Mouse (Mus musculus) MEL (cell line): ENCODE measurements at regions not wholly inside any gene's neighbourhood (a gene's known extent, or its start where the extent isn't known, plus 50 kb on each side); places are given as distances from the start of the nearest gene placed in this dataset.

Experiments
- DNase-seq: peaks from one replicate; pipeline ENCODE4 v3.0.0; 2011; ENCODE audit warnings: low read depth, low spot score
- H3K27ac ChIP-seq: 2 replicates; pipeline ENCODE4 v1.5.1; 2012; ENCODE audit warnings: low read depth, mild to moderate bottlenecking, control low read depth, low read length, moderate library complexity; ENCODE audit not compliant: control insufficient read depth
- H3K27me3 ChIP-seq, 2 experiments: fragments of 150-350 bp in 1 of 2; sonication (generic) in 1 of 2; 2 replicates each; pipeline ENCODE4 v1.6.1; 2012; ENCODE audit warnings: low read length in 2 of 2, mild to moderate bottlenecking in 2 of 2, improper control_type of control experiment in 1 of 2, moderate library complexity in 1 of 2; ENCODE audit not compliant: insufficient read depth in 2 of 2, control insufficient read depth in 1 of 2
- H3K36me3 ChIP-seq, 2 experiments: 2 replicates each; pipeline ENCODE4 v1.6.1; 2012 to 2014; ENCODE audit warnings: low read length in 2 of 2, improper control_type of control experiment in 1 of 2, inconsistent platforms in 1 of 2, mild to moderate bottlenecking in 1 of 2; ENCODE audit not compliant: insufficient read depth in 2 of 2, control insufficient read depth in 1 of 2
- H3K4me1 ChIP-seq, 2 experiments: fragments of 150-350 bp in 1 of 2; sonication (generic) in 1 of 2; 2 replicates each; pipeline ENCODE4 v1.6.1; 2012; ENCODE audit warnings: low read length in 2 of 2, improper control_type of control experiment in 1 of 2, mild to moderate bottlenecking in 1 of 2; ENCODE audit not compliant: insufficient read depth in 2 of 2, control insufficient read depth in 1 of 2
- H3K4me3 ChIP-seq, 2 experiments: fragments of 150-350 bp in 1 of 2; sonication (generic) in 1 of 2; 2 replicates each; pipeline ENCODE4 v1.5.1; 2012; ENCODE audit warnings: low read depth in 2 of 2, low read length in 2 of 2, mild to moderate bottlenecking in 2 of 2, moderate library complexity in 2 of 2, control low read depth in 1 of 2, improper control_type of control experiment in 1 of 2; ENCODE audit not compliant: control insufficient read depth in 1 of 2, insufficient read depth in 1 of 2
- H3K79me2 ChIP-seq: 2 replicates; pipeline ENCODE4 v1.6.1; 2012; ENCODE audit warnings: mild to moderate bottlenecking, low read length, moderate library complexity; ENCODE audit not compliant: control insufficient read depth, poor library complexity, insufficient read depth
- H3K9ac ChIP-seq: 2 replicates; pipeline ENCODE4 v1.6.1; 2012; ENCODE audit warnings: low read depth, mild to moderate bottlenecking, control low read depth, low read length, moderate library complexity; ENCODE audit not compliant: control insufficient read depth, poor library complexity, severe bottlenecking
- H3K9me3 ChIP-seq: fragments of 150-350 bp; sonication (generic); replicated peaks from 2 replicates; pipeline ENCODE4 v1.6.1; 2012; ENCODE audit warnings: mild to moderate bottlenecking, low read length, improper control_type of control experiment, moderate library complexity; ENCODE audit not compliant: insufficient read depth
- CTCF ChIP-seq, 3 experiments: IDR thresholded peaks in 2 of 3; conservative IDR thresholded peaks in 1 of 3; 2 replicates each; pipeline ENCODE4 v1.5.1; 2011 to 2012; ENCODE audit warnings: low read length in 3 of 3, low read depth in 2 of 3, mild to moderate bottlenecking in 2 of 3, improper control_type of control experiment in 1 of 3, inconsistent platforms in 1 of 3, mixed read lengths in 1 of 3, moderate library complexity in 1 of 3; ENCODE audit not compliant: control insufficient read depth in 1 of 3, insufficient read depth in 1 of 3, poor library complexity in 1 of 3, severe bottlenecking in 1 of 3
- E2F4 ChIP-seq: IDR thresholded peaks from 2 replicates; pipeline ENCODE4 v1.6.1; 2011; ENCODE audit warnings: low read depth, low read length, improper control_type of control experiment, borderline replicate concordance
- HCFC1 ChIP-seq: IDR thresholded peaks from 2 replicates; pipeline ENCODE4 v1.6.1; 2012; ENCODE audit warnings: low read depth, mild to moderate bottlenecking, inconsistent platforms, low read length, improper control_type of control experiment, moderate library complexity
- JUND ChIP-seq: IDR thresholded peaks from 2 replicates; pipeline ENCODE4 v1.6.1; 2011; ENCODE audit warnings: low read depth, mild to moderate bottlenecking, improper control_type of control experiment, low read length
- MAX ChIP-seq: IDR thresholded peaks from 2 replicates; pipeline ENCODE4 v1.6.1; 2011; ENCODE audit warnings: low read length, improper control_type of control experiment
- MAZ ChIP-seq: IDR thresholded peaks from 2 replicates; pipeline ENCODE4 v1.6.1; 2012; ENCODE audit warnings: low read depth, mild to moderate bottlenecking, inconsistent platforms, low read length, improper control_type of control experiment
- MEF2A ChIP-seq: IDR thresholded peaks from 2 replicates; pipeline ENCODE4 v1.6.1; 2014; ENCODE audit warnings: low read depth, mild to moderate bottlenecking, inconsistent platforms, low read length, improper control_type of control experiment; ENCODE audit not compliant: poor library complexity, insufficient replicate concordance, severe bottlenecking; ENCODE audit errors: extremely low read depth
- MXI1 ChIP-seq: IDR thresholded peaks from 2 replicates; pipeline ENCODE4 v1.6.1; 2011; ENCODE audit warnings: mild to moderate bottlenecking, low read depth, low read length, improper control_type of control experiment
- MYC ChIP-seq: IDR thresholded peaks from 2 replicates; pipeline ENCODE4 v1.6.1; 2011; ENCODE audit warnings: low read depth, mild to moderate bottlenecking, low read length, improper control_type of control experiment, moderate library complexity
- NELFE ChIP-seq: IDR thresholded peaks from 2 replicates; pipeline ENCODE4 v1.6.1; 2011; ENCODE audit warnings: low read depth, low read length, improper control_type of control experiment
- NRF1 ChIP-seq: IDR thresholded peaks from 2 replicates; pipeline ENCODE4 v1.6.1; 2014; ENCODE audit warnings: low read depth, mild to moderate bottlenecking, inconsistent platforms, low read length, improper control_type of control experiment, moderate library complexity; ENCODE audit not compliant: poor library complexity, insufficient read depth, severe bottlenecking
- POLR2A ChIP-seq, 2 experiments: IDR thresholded peaks; 2 replicates each; pipeline ENCODE4 v1.6.1; 2011 to 2012; ENCODE audit warnings: low read length in 2 of 2, mild to moderate bottlenecking in 2 of 2, control low read depth in 1 of 2, improper control_type of control experiment in 1 of 2, low read depth in 1 of 2, moderate library complexity in 1 of 2; ENCODE audit not compliant: control insufficient read depth in 1 of 2, insufficient read depth in 1 of 2, poor library complexity in 1 of 2
- POLR2AphosphoS5 ChIP-seq: IDR thresholded peaks from 2 replicates; pipeline ENCODE4 v1.6.1; 2012; ENCODE audit warnings: low read depth, borderline replicate concordance, mild to moderate bottlenecking, inconsistent platforms, low read length, moderate library complexity, mixed read lengths
- RAD21 ChIP-seq: IDR thresholded peaks from 2 replicates; pipeline ENCODE4 v1.6.1; 2011; ENCODE audit warnings: mild to moderate bottlenecking, low read depth, low read length, improper control_type of control experiment
- RCOR1 ChIP-seq: IDR thresholded peaks from 2 replicates; pipeline ENCODE4 v1.6.1; 2012; ENCODE audit warnings: low read depth, mild to moderate bottlenecking, inconsistent platforms, low read length, improper control_type of control experiment
- SIN3A ChIP-seq: IDR thresholded peaks from 2 replicates; pipeline ENCODE4 v1.6.1; 2012; ENCODE audit warnings: low read length, improper control_type of control experiment, inconsistent platforms
- TAL1 ChIP-seq: IDR thresholded peaks from 2 replicates; pipeline ENCODE4 v1.6.1; 2012; ENCODE audit warnings: mild to moderate bottlenecking, inconsistent platforms, low read length, moderate library complexity, mixed read lengths
- TBP ChIP-seq: IDR thresholded peaks from 2 replicates; pipeline ENCODE4 v1.8.0; 2011; ENCODE audit warnings: low read depth, low read length, improper control_type of control experiment
- USF1 ChIP-seq: IDR thresholded peaks from 2 replicates; pipeline ENCODE4 v1.6.1; 2014; ENCODE audit warnings: low read depth, mild to moderate bottlenecking, inconsistent platforms, low read length, improper control_type of control experiment, moderate library complexity
- ZC3H11A ChIP-seq: IDR thresholded peaks from 2 replicates; pipeline ENCODE4 v1.6.1; 2012; ENCODE audit warnings: low read depth, mild to moderate bottlenecking, inconsistent platforms, low read length, improper control_type of control experiment
- ZKSCAN1 ChIP-seq: IDR thresholded peaks from 2 replicates; pipeline ENCODE4 v1.6.1; 2012; ENCODE audit warnings: low read depth, mild to moderate bottlenecking, inconsistent platforms, low read length, improper control_type of control experiment, moderate library complexity
- ZMIZ1 ChIP-seq: IDR thresholded peaks from 2 replicates; pipeline ENCODE4 v1.6.1; 2012; ENCODE audit warnings: low read depth, mild to moderate bottlenecking, inconsistent platforms, low read length, improper control_type of control experiment, moderate library complexity
- ZNF384 ChIP-seq: IDR thresholded peaks from 2 replicates; pipeline ENCODE4 v1.6.1; 2012; ENCODE audit warnings: low read depth, mild to moderate bottlenecking, inconsistent platforms, low read length, improper control_type of control experiment

- TF ChIP-seq E2F4: no peak
- no peak for TF ChIP-seq MYC
- no peak for TF ChIP-seq TBP
These were observed 340.9 kb upstream of the Apob start (continued) for GRCm38 (mm10) chr12:7636417-7637175.

GRCm38 (mm10) chr12:7637629-7638028, 339.8 kb upstream of the Apob start:
- no peaks in the 10 kb centered on the region for H3K9me3 ChIP-seq
- H3K79me2 ChIP-seq: no peaks in the 10 kb centered on the region
- no peaks in the 10 kb centered on the region for H3K4me1 ChIP-seq
- no peaks in the 10 kb centered on the region for H3K36me3 ChIP-seq
- no peak overlapping the region for H3K4me3 ChIP-seq
- H3K9ac ChIP-seq: no peak overlapping the region
- TF ChIP-seq MYC (no peak), JUND (no peak), MAZ (no peak), USF1 (no peak), HCFC1 (no peak), ZNF384 (no peak), SIN3A (no peak)
- no peak for DNase-seq
- H3K27me3 ChIP-seq: no peaks in the 10 kb centered on the region
- no peak overlapping the region for H3K27ac ChIP-seq

- Histone ChIP-seq H3K9me3 (no peaks in the 10 kb centered on the region), H3K79me2 (no peaks in the 10 kb centered on the region), H3K4me3 (no peak overlapping the region), H3K27ac (no peak overlapping the region), H3K4me1 (no peaks in the 10 kb centered on the region), H3K27me3 (no peaks in the 10 kb centered on the region), H3K9ac (no peak overlapping the region), H3K36me3 (no peaks in the 10 kb centered on the region)
- TF ChIP-seq MXI1: no peak
- no peak for TF ChIP-seq MEF2A
- DNase-seq: no peak
These were observed 326.6 kb upstream of the Apob start for GRCm38 (mm10) chr12:7650851-7651250.

- H3K27ac ChIP-seq: no peak overlapping the region
- H3K4me3 ChIP-seq: no peak overlapping the region
- H3K4me1 ChIP-seq: no peaks in the 10 kb centered on the region
- no peak overlapping the region for H3K9ac ChIP-seq
- no peaks in the 10 kb centered on the region for H3K9me3 ChIP-seq
- H3K27me3 ChIP-seq: no peaks in the 10 kb centered on the region
- H3K36me3 ChIP-seq: no peaks in the 10 kb centered on the region
- TF ChIP-seq ZC3H11A: no peak
- no peak for TF ChIP-seq CTCF (IDR thresholded peaks at IDR 0.05 in 2 of 3, conservative IDR thresholded peaks at IDR 0.05 in 1 of 3; ENCODE audit: control insufficient read depth in 1 of 3, insufficient read depth in 1 of 3, low read depth in 2 of 3, low read length in 3 of 3, poor library complexity in 1 of 3, severe bottlenecking in 1 of 3)
- no peak for TF ChIP-seq ZKSCAN1
- no peak for TF ChIP-seq POLR2A (IDR thresholded peaks at IDR 0.05; ENCODE audit: control insufficient read depth in 1 of 2, insufficient read depth in 1 of 2, low read depth in 1 of 2, low read length in 2 of 2, poor library complexity in 1 of 2)
- no peak for TF ChIP-seq MYC
- TF ChIP-seq TAL1: no peak
- no peak for TF ChIP-seq RCOR1
- TF ChIP-seq ZMIZ1: no peak
- TF ChIP-seq POLR2AphosphoS5: no peak
- TF ChIP-seq NRF1: no peak
- no peak for TF ChIP-seq MXI1
- no peak for TF ChIP-seq MAX
- no peak for TF ChIP-seq JUND
- TF ChIP-seq TBP: no peak
- no peak for TF ChIP-seq ZNF384
- no peak for TF ChIP-seq MAZ
- no peak for TF ChIP-seq RAD21
- TF ChIP-seq NELFE: no peak
- no peaks in the 10 kb centered on the region for H3K79me2 ChIP-seq
- no peak for DNase-seq
These were observed 315.4 kb upstream of the Apob start for GRCm38 (mm10) chr12:7662027-7662426.
